Mouse (Mus musculus) mouse trophoblast stem cell (cell line): ENCODE data around the gene Prr5l.

Experiments
- in situ Hi-C, 2 experiments: fragments of 300-500 bp; cut with MseI, MboI; formaldehyde crosslinking; loops; 2 replicates in 1 of 2; 3 replicates in 1 of 2; pipeline ENCODE4 v1.15.1; 2025

Gene Prr5l

DNA sequence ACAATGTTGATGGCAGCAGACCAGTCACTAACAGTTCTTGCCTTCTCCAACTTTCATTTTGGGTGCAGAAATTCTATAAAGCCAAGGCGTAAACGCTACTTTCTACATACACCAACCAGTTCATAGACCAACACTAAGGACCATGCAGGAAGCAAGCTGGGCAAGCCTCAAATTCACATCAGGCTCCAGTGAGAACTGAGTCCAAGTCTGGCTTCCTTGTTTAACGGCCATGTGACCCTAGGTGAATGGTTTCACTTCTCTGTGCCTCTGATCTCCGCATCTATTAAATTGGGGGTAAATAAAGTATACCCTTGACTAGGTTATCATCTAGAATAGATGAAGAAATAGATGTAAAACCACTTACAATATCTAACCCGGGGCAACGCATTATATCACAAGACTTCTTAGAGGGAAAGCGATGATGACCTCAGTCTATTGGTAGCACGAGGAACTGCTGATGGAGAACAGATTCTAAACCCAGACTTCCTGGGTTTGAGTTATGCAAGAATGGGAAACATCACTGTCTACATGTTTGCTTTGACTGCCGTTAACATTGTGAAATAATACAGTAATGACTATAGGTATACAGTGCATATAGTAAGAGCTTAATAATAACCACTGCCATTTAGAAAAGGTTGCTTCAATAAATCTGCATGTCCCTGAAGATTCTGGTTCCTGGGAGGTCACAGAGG is 1.2 kb downstream of the Prr5l start:
- in situ Hi-C loops = no loop called here

DNA sequence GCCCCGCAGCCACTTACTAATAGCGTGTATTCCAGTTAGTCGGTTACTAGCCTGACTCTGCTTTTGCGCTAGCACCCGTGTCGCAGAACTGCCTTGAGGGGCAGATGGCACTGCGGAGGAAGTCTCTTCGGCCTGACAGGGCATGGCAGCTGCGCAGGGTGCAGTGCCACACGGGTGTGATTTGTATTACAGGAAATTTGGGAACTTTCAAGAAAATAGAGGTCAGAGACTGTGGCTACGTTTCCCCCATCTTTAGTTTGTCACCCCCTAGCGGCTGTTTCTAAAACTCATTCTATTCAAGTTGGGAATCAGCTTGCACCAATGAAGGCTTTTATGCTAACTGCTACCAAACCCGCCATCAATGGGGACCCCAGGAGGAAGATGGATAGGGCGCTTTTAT is 11.6 kb downstream of the Prr5l start:
- in situ Hi-C loops = loop anchor here (5.0 to 10.0 kb wide), 2 partner anchors 166 to 169 kb away; no protein-coding TSS in a partner anchor

DNA sequence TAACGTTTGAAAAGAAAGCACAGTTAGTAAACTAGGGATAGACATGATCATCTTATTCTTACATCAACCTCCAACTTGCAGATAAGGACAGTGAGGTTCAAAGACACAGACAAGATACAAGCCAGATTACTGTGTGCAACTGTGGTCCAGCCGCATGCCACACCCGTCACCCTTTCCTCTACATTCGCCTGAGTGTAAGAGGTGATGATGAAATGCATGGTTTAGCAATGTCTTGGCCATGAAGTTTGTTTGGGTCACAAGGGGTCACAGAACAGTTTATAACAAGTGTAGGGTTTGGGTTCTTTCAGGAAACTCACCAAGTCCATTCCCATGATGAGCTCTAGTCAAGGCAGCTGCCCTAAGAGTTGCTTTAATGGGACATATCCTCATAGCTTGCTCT is 14.1 kb downstream of the Prr5l start:
- in situ Hi-C loops = no loop called here

DNA sequence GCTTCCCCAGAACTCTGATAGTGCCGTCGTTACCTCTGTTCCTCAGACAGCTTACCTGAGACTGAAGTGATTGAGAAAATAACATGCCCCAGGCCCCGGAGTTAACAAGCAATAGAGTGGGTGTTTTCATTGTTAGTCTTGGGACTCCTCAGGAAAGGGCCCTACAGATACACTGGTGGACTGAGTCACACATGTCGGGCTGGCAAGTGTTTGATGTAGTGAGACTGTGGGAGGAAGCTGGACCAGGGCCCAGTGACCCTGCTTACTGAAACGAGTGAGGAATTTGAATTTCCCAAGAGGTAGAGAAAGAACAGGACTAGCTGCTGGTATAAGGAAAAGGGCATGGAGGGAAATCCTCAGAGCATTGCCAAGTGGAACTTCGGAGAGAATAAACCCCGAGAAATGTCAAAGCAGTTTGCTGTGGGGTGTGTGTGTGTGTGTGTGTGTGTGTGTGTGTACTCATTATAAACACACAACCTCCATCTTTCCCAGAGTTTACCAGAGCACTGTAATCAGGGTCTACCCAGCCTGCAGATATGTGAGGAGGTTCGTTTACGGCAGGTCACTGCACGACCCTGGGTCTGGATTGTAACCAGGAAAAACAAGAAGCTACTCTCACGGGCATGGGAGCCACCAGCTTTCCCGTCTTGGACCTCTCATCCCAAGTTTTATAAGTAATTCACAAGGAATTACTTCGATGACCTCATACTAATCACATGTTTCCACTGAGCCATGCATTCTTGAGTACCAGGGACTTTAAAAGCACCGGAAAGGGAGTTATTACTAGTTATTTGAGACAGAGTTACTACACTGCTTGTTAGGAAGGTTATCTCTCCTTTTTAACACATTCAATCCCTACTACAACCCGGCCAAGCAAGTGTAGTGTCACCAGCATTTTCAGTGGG is 20.4 kb downstream of the Prr5l start:
- in situ Hi-C loops = no loop called here

DNA sequence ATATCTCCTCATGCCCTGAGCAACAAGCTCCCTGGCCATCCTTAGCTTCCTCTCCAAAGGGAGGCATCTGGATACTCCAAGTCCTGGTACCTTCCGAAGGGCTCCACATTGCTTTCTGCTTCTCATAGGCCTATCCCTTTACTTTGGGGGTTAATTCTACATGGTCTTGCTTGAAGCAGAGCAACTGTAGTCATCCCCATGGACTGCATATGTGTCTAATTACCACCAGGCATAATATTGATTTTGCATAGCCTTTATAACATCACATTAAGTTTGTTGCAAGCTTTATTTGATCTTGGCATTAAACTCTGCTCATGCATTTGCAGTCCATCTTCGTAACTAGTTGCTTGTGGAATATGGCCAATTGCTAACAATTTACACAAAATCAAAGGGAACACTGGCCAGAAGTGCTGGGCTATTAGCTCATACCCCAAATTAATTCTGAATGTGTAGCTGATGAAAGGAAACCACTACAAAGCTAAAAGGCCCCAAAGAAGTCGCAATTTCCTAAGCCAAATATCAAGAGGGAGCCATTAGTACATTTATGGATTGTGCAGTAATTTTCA is 21.8 kb downstream of the Prr5l start:
- in situ Hi-C loops = no loop called here

DNA sequence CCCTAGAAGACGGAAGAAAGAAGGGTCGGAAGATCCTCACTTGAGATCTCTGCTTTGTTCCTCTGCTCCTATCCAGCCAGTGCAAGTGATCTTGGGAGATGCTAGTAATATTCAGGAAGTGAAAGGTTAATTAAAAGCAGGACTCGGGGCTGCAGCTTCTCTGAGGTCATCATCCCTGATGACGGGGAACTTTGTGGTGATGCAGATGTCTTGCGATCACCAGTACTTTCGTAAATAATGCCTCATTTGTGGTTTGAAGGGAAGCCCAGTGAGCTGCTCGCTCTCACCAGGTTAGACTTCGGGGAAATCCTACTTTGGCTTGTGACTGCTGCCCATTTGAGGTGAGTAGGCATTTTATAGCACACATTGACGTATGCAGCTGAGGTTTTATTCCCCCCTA is 26.7 kb downstream of the Prr5l start:
- in situ Hi-C loops = no loop called here

DNA sequence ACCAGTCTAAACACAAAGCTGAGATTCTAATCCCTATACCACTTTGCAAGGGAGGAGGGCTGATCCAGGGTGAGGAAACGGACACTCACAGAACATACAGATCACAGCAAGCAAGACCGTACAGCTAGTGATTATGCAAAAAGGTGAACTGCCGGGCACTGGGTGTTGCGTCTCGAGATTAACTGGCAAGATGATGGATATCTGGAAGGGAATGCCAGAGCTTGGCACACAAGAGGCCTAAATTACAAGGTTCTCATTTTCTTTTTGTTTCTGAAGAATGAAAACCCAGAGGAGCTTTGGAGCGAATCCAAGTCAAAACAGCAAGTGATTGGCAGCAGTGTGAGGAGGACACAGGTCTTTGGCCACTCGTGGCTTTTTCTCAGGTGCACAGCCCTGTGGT is 28.0 kb downstream of the Prr5l start:
- in situ Hi-C loops = no loop called here

DNA sequence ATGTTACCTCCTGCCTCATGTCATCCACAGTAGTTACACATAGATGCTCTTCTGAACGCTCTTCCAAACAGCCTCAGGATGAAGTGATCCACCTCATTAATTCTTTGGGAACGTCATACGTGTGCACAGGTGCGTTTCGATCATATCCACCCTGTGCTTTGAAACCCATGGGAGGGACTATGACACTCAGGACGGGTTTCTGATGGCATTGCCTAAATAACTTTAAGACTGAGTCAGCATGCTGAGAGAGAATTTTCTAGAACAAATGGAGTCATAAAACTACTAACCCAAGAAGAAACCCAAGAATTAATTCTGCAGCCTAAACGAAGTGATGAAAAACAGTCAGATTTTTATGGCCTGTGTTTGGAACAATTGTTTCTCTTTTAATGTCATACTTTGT is 40.1 kb downstream of the Prr5l start:
- in situ Hi-C loops = no loop called here

DNA sequence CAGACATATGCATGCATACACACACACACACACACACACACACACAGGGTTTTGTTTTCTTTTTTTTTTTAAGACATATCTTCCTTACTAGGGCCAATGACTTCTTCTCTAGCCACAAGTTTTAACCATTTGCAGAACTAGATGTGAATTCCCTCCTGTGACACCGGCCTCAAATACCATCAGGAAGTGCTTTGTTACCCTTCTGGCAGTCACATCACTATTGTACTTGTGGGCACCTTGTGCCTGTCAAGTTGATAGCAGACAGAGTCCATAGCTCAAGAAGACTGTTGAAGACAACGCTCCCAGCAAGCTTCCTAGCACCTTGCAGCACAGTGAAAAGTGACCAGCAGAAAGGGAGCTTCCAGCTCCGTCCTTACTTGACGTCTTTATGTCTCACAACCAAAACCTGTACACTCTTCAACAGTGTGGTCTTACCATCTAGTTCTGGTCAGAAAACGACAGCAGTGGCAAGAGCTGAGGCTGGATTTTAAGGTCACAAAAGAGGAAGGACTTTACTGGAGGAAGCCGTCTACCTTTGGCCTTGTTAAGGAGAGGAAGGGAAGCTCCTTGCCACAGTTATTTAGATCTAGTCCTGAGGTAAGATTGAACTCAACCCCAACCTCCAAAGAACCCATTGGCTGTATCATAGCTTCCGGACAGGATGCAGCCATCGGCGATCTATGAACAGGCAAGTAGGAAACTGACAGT is 47.9 kb downstream of the Prr5l start:
- in situ Hi-C loops = no loop called here

DNA sequence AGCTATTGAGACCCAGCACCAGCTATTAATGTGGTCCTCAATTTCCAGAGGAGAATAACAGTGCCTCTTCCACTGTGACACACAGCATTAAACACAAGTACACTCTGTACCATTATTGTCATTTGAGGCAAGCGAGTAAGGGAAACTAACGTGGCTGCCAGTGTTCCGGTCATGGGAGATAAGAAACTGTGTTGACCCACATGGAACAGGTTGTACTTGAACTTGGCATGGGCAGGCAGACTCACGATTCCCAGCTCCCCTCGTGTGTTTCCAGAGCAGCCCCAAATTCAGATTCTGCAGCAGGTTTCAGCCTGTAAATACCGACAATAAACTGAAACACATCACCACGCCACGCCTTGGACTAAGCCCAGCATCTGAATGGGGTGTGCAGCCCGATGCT is 50.5 kb downstream of the Prr5l start:
- in situ Hi-C loops = no loop called here

DNA sequence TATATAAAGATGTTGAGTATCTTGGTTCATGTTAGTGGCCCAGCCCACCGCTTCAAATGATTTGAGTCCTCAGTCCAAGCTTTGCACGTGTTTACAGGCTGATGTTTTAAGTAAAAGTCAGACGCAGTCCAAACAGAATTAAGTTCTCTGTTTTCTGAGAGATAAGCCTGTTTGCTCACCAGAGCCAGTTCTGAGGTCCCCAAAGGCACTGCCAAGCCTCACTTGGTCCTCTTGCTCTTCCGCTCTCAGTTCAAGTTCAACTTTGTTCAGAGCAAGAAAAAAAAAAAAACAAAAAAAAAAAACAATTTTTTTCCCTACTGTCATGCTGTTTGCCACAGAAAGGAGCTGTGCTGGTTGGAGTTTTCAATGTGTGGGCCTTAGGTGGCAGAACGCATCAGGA is 51.0 kb downstream of the Prr5l start:
- in situ Hi-C loops = no loop called here

DNA sequence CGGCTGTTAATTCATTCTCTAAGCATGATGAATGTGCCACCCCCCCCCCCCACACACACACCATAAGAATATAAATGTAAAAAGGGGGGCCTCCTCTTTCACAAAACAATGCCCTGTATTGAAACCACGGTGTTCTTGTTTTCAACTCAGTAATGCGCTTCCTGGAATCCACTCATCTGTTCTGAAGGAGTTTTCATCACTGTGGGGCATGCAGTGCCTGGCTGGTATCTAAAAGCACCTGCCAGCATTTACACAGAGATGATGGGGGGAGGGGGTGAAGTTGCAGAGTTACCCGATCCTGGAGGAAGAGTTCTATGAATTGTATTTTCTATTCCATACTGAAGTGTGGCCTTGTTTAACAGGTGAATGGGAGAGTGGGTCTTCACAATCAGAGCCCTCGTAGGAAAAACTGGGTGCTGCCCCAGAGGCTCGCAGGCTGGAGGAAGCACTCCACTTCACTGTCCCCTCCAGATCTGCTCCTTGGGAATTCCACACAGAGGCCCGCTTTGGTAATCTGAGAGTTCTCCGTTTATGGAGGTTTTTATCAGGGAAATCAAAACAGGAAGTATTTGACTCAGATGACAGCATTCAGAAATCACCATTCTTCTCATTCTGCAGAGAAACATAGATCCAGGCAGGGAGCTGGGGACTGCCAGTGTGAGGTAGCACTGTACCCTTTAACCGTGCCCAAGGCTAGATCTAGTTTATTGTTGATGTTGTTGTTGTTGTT is 52.5 kb downstream of the Prr5l start:
- in situ Hi-C loops = no loop called here

DNA sequence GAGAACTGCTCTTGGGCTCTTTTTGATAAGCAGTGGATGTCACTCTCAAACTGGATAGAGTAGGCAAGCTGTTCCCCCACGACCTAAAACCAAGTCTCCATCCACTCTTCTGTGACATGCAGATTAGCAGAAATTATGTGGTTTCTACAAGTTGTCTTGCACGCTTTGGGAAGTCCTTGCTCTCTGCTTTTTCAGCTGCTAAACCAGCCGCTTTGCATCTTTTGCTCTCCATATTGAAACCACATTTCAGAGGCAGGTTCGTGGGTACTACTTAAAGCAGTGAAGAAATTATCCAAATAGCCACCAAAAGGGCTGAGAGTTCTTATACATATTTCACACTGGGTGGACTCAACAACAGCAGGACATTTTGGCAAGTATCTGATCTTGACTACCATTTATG is 53.8 kb downstream of the Prr5l start:
- in situ Hi-C loops = loop anchor here in 1 of 2 experiments (10.0 kb wide), 1 partner anchor 114 kb away; no protein-coding TSS in a partner anchor

DNA sequence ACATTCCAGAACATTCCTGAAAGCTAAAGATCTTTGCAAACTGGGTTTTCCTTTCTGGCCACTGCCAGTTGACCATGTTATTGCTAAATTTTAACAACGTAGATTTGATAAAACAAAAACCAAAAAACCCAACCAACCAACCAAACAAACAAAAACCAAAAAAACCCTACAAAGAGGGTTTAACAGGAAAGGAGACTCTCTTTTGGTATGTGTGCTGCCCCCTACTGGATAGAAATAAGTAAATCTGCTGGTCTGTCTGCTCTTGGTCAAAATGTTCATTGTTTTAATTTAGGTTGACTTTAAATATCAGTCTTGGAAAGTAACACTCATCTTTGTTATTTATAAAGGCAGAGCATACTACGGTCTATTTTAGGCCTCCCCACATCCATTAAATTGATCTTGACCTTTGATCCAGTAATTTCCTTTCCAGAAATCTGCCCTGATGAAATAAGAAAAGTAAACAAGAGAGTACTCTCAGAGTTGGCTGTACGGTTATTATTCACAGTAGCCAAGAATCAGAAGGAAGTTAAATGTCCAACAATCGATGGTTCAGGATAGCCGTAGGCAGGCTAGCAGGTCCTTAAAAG is 54.7 kb downstream of the Prr5l start:
- in situ Hi-C loops = loop anchor here in 1 of 2 experiments (10.0 kb wide), 1 partner anchor 113 kb away; no protein-coding TSS in a partner anchor

DNA sequence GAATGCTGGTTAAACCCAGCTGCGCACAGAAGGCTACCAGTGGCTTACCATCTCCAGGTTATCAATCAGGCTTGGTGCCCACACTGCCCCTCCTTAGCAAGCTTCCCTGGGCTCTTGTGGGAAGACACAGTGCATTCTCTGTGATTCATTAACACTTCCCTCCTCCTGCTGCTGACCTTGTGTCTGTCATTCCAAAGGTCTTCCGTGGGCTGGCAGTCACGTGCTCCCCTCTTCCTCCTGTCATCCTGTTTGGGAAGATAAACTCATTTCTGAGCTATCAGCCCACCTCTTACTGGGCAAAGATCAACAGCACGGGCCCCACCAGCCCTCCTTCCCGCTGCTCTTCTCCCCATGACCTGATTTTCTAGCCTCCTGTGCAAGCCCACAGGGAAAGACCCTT is 55.2 kb downstream of the Prr5l start:
- in situ Hi-C loops = loop anchor here in 1 of 2 experiments (10.0 kb wide), 1 partner anchor 113 kb away; no protein-coding TSS in a partner anchor

DNA sequence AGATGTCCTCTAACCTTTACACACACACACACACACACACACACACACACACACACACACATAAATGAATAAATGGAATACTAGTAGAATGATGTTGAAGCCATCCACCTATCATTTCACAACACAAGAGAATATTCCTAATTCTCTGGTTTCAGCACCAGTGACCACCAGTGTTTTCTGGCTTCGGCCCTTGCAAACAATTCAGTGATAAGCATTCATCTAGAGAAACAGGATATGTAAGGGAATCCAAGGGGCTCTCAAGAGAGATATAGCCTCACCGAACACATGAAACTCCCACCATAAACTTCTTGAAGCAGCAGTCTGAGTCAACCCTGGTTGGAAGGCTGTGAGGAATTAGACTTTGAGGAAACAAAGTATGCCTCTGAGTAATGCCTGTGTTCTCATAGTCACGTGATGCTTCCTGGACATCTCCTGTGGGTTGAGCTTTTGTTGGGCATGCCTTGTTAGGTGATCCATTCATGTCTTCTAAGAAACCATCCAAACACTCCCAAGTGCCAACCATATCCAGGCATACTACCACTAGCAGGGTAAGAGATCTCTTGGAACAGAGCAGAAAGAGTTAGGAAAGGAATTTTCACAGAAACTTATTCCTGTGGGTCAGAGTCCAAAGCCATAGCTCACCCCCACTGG is 55.8 kb downstream of the Prr5l start:
- in situ Hi-C loops = loop anchor here in 1 of 2 experiments (10.0 kb wide), 1 partner anchor 112 kb away; no protein-coding TSS in a partner anchor

DNA sequence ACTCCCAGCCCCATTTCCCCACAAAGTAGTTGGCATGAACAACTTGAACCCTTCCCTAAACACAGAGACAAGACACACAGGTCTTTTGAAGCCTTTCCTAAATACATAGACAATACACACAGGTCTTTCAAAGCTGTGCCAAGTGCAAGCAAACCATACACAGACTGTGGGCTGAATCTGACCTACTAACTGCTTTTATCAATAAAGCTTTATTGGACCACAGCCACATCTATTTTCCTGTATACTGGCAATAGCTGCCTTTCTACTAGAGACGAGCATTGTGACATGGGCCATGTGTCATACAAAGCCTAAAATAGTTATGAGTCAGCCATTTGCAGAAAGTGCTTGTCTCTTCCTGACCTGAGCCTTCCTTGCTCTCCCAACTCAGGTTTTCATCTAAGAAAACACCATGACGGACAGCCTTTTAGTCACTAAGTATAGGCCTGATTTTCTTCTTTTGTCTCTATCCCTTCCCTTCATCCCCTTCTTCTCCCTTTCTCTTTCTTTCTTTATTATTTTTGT is 56.6 kb downstream of the Prr5l start:
- in situ Hi-C loops = loop anchor here in 1 of 2 experiments (10.0 kb wide), 1 partner anchor 111 kb away; no protein-coding TSS in a partner anchor

DNA sequence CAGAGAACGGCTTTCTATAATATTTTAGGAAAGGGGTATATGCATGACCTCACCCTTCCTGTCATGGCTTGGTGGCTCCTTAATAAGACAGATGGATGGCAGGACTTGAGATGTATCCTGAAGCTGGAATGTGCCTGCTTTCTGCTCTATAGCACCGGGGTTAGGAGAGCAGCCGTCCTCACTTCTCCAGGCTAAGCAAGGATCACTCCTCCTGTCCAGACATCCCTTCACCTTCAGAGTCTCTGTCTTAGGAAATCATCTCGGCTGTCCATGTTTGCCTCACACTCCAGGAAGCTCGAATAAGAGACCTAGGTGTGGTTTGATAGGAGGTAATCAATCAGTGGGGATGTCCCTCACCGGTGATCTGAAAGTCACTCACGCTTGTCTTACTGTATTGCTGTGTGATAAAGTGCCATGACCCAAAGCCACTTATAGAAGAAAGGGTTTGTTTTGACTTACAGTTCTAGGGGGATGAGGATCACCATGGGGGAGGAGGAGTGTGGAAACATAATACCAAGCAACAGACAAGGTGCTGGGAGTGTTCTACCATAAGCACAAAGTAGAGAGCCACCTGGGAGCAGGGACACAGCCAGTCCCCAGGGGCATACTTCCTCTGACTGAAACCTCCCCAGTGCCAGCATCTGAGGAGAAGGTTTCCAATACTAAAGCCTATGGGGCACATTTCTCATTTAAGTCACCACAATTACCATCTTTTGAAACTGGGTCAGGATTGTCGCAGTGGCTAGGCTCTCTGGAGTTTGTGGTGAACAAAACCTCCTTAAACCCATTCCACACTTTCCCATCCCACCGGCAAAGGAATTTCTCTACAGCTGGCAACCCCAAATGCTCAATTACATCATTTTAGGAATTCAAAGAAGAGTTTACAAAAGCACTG is 57.4 kb downstream of the Prr5l start:
- in situ Hi-C loops = loop anchor here in 1 of 2 experiments (10.0 kb wide), 1 partner anchor 111 kb away; no protein-coding TSS in a partner anchor
